Mouse (Mus musculus) CH12.LX (cell line): ENCODE measurements around the gene Pip5k1a. TPM values are rescaled to one million over a fixed set of nuclear protein-coding genes. Genes with fewer than 3 reads are reported as not detected.
A peak's percentile ranks its signal among the peaks of the same experiment; 100 is the strongest.
"Not testable (repeated sequence)": the region's sequence is repeated elsewhere in the genome, so short reads cannot be mapped to it uniquely, and the experiment has no call there.

ENCODE experiments used
- DNase-seq: peaks from one replicate; pipeline ENCODE4 v3.0.0-alpha.2; 2013; ENCODE audit errors: extremely low read depth
- H3K27ac ChIP-seq: 2 replicates; pipeline ENCODE4 v1.5.1; 2012; ENCODE audit warnings: low read depth, mild to moderate bottlenecking, control low read depth, moderate library complexity; ENCODE audit not compliant: insufficient read depth
- H3K27me3 ChIP-seq: replicated peaks from 2 replicates; pipeline ENCODE3; 2012; ENCODE audit warnings: inconsistent platforms
- H3K36me3 ChIP-seq, 2 experiments: replicated peaks in 1 of 2; 2 replicates each; pipeline versions ENCODE3 to v1.6.1; 2012; ENCODE audit warnings: inconsistent platforms in 1 of 2, low read length in 1 of 2, mild to moderate bottlenecking in 1 of 2, mixed read lengths in 1 of 2, moderate library complexity in 1 of 2; ENCODE audit not compliant: control insufficient read depth in 1 of 2, insufficient read depth in 1 of 2
- H3K4me1 ChIP-seq, 2 experiments: 2 replicates each; pipeline ENCODE4 v1.6.1; 2012; ENCODE audit warnings: inconsistent platforms in 1 of 2, moderate library complexity in 1 of 2; ENCODE audit not compliant: insufficient read depth in 2 of 2, control insufficient read depth in 1 of 2
- H3K4me2 ChIP-seq: 2 replicates; pipeline ENCODE4 v1.6.1; 2012; ENCODE audit warnings: low read depth, mild to moderate bottlenecking, control low read depth; ENCODE audit not compliant: poor library complexity, insufficient read depth, severe bottlenecking
- H3K4me3 ChIP-seq, 3 experiments: fragments of 150-350 bp in 1 of 3; sonication (generic) in 1 of 3; replicated peaks in 1 of 3; 2 replicates each; pipeline versions ENCODE3 to v1.5.1; 2011 to 2012; ENCODE audit warnings: low read depth in 2 of 3, low read length in 2 of 3, mild to moderate bottlenecking in 2 of 3, moderate library complexity in 2 of 3, control low read depth in 1 of 3, improper control_type of control experiment in 1 of 3, inconsistent platforms in 1 of 3, mixed read lengths in 1 of 3; ENCODE audit not compliant: poor library complexity in 1 of 3
- H3K79me2 ChIP-seq: replicated peaks from 2 replicates; pipeline ENCODE4 v1.6.1; 2012; ENCODE audit warnings: mild to moderate bottlenecking, moderate library complexity; ENCODE audit not compliant: control insufficient read depth, poor library complexity, insufficient read depth, severe bottlenecking; ENCODE audit errors: extremely low read depth
- H3K9ac ChIP-seq: 2 replicates; pipeline ENCODE4 v1.6.1; 2012; ENCODE audit warnings: low read depth, mild to moderate bottlenecking, control low read depth, moderate library complexity; ENCODE audit not compliant: insufficient read depth
- H3K9me3 ChIP-seq: replicated peaks from 2 replicates; pipeline ENCODE3; 2012; ENCODE audit warnings: low read length, inconsistent platforms, mixed read lengths
- BHLHE40 ChIP-seq: IDR thresholded peaks from 2 replicates; pipeline ENCODE4 v1.6.1; 2011; ENCODE audit warnings: mild to moderate bottlenecking, low read depth, low read length, improper control_type of control experiment
- CTCF ChIP-seq, 2 experiments: IDR thresholded peaks in 1 of 2; conservative IDR thresholded peaks in 1 of 2; 2 replicates each; pipeline ENCODE4 v1.5.1; 2011 to 2012; ENCODE audit warnings: low read depth in 2 of 2, low read length in 2 of 2, improper control_type of control experiment in 1 of 2, inconsistent platforms in 1 of 2, mild to moderate bottlenecking in 1 of 2, moderate library complexity in 1 of 2
- E2F4 ChIP-seq: IDR thresholded peaks from 2 replicates; pipeline ENCODE4 v1.6.1; 2011; ENCODE audit warnings: low read depth, low read length, improper control_type of control experiment; ENCODE audit not compliant: insufficient replicate concordance
- ETS1 ChIP-seq: conservative IDR thresholded peaks from 2 replicates; pipeline ENCODE4 v1.6.1; 2012; ENCODE audit warnings: low read depth, mild to moderate bottlenecking, inconsistent platforms, low read length, improper control_type of control experiment, moderate library complexity
- KAT2A ChIP-seq: IDR thresholded peaks from 2 replicates; pipeline ENCODE4 v1.6.1; 2012; ENCODE audit warnings: low read length, improper control_type of control experiment, inconsistent platforms; ENCODE audit not compliant: insufficient replicate concordance
- MAFK ChIP-seq: IDR thresholded peaks from 2 replicates; pipeline ENCODE4 v1.6.1; 2011; ENCODE audit warnings: low read length, improper control_type of control experiment; ENCODE audit not compliant: insufficient replicate concordance
- MAX ChIP-seq: IDR thresholded peaks from 2 replicates; pipeline ENCODE4 v1.6.1; 2011; ENCODE audit warnings: low read length, improper control_type of control experiment
- MXI1 ChIP-seq: IDR thresholded peaks from 2 replicates; pipeline ENCODE4 v1.6.1; 2011; ENCODE audit warnings: mild to moderate bottlenecking, low read depth, low read length, improper control_type of control experiment
- MYC ChIP-seq: IDR thresholded peaks from 2 replicates; pipeline ENCODE4 v1.6.1; 2011; ENCODE audit warnings: low read depth, mild to moderate bottlenecking, improper control_type of control experiment, low read length
- TCF12 ChIP-seq: IDR thresholded peaks from 2 replicates; pipeline ENCODE4 v1.6.1; 2014; ENCODE audit warnings: low read depth, mild to moderate bottlenecking, inconsistent platforms, low read length, improper control_type of control experiment
- USF1 ChIP-seq: IDR thresholded peaks from 2 replicates; pipeline ENCODE4 v1.6.1; 2014; ENCODE audit warnings: low read depth, mild to moderate bottlenecking, inconsistent platforms, low read length, improper control_type of control experiment
- ZC3H11A ChIP-seq: IDR thresholded peaks from 2 replicates; pipeline ENCODE4 v1.6.1; 2012; ENCODE audit warnings: low read depth, mild to moderate bottlenecking, inconsistent platforms, low read length, improper control_type of control experiment
- ZNF384 ChIP-seq: IDR thresholded peaks from 2 replicates; pipeline ENCODE4 v1.6.1; 2012; ENCODE audit warnings: low read depth, low read length, improper control_type of control experiment, inconsistent platforms
- dilution Hi-C: fragments of 300-500 bp; cut with MboI; formaldehyde crosslinking; loops from 2 replicates; pipeline ENCODE4 v1.14.3; 2020; ENCODE audit warnings: low sequenced_read_pairs; ENCODE audit not compliant: extremely low pct_unique_long_range_greater_than_20kb, extremely low pct_ligation_motif_present
- in situ Hi-C: fragments of 300-500 bp; cut with MboI; formaldehyde crosslinking; loops from 3 replicates; pipeline ENCODE4 v1.14.3; 2019; ENCODE audit warnings: low sequenced_read_pairs, low pct_ligation_motif_present, low pct_unique_long_range_greater_than_20kb, mixed read lengths
- polyA plus RNA-seq: library from polyadenylated mRNA; unstranded; fragments of >175 nt; gene quantifications from 2 replicates; pipeline ENCODE4 v1.2.1, GENCODE M21; 2012; ENCODE audit warnings: low read depth; ENCODE audit not compliant: insufficient read length
- total RNA-seq, 2 experiments: library from RNA; depleted of rRNA; stranded (reverse); fragments of 300-350 nt in 1 of 2; fragments of >200 nt in 1 of 2; gene quantifications; 2 replicates each; pipeline ENCODE4 v1.2.3; 2012 to 2014

Pip5k1a gene
- total and polyA plus RNA-seq, 3 experiments: 21.5 to 35.8 (median 34.1) TPM

DNA sequence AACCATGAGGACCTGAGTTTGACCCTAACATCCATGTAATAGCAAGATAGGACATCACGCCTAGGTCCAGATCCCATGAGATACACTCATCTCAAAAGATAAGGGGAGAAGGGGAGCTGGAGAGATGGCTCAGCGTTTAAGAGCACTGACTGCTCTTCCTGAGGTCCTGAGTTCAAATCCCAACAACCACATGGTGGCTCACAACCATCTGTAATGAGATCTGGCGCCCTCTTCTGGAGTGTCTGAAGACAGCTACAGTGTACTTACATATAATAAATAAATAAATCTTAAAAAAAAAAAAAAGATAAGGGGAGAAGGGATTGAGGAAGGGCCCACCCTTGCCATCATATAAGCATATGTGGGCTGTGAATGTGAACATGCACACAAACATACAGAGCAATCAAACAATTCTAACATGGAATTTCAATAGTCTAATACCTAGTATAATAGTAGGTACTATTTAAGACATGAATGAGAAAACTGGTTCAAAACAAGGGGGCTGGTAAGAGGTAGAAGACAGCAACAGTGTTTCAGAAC lies 77.4 kb downstream of the Pip5k1a start:
- in situ Hi-C loops: not testable (repeated sequence)
- peaks cover 0 to 15% of the 10 kb centered on the region in 2 experiments; a peak in 2 of 4 replicates for H3K4me1 ChIP-seq
- TF ChIP-seq ZNF384 (0 out of 2 replicates have a peak, but pooled peaks have one; percentile 11), CTCF (conservative IDR thresholded peaks at IDR 0.05 in 1 of 2, IDR thresholded peaks at IDR 0.05 in 1 of 2; ENCODE audit: low read depth in 2 of 2, low read length in 2 of 2) (peak in 1 of 2 experiments; percentile 21; a peak in 1 of 4 replicates)
- TF ChIP-seq, all 38 proteins: peak for 2; not testable (repeated sequence) for 36
- DNase-seq, H3K9me3 ChIP-seq, dilution Hi-C loops, H3K79me2 ChIP-seq, H3K4me2 ChIP-seq, H3K4me3 ChIP-seq, H3K9ac ChIP-seq, H3K27ac ChIP-seq, H3K27me3 ChIP-seq: not testable (repeated sequence)
- peaks cover 42 to 70% of the 10 kb centered on the region in 2 experiments for H3K36me3 ChIP-seq

- H3K9ac ChIP-seq: no peak overlapping the region
- no peak overlapping the region for H3K27ac ChIP-seq
- dilution Hi-C loops (no loop called here), in situ Hi-C loops (no loop called here)
- H3K9me3 ChIP-seq: no peaks in the 10 kb centered on the region
- no peaks in the 10 kb centered on the region for H3K79me2 ChIP-seq
- no peak overlapping the region for H3K4me2 ChIP-seq
- no peak for TF ChIP-seq MAX
- no peak for TF ChIP-seq E2F4
- TF ChIP-seq MAFK: no peak
- no peak for TF ChIP-seq ETS1
- TF ChIP-seq ZC3H11A: no peak
- TF ChIP-seq MYC: no peak
- no peak for TF ChIP-seq ZNF384
- TF ChIP-seq USF1: no peak
- H3K27me3 ChIP-seq: no peaks in the 10 kb centered on the region
- peaks cover 36 to 64% of the 10 kb centered on the region in 2 experiments for H3K36me3 ChIP-seq
- no peak overlapping the region for H3K4me3 ChIP-seq
- peaks cover 0 to 15% of the 10 kb centered on the region in 2 experiments; a peak in 2 of 4 replicates for H3K4me1 ChIP-seq
- DNase-seq: no peak
Measured at GRCm38 (mm10) chr3:95028603-95029002, 78.1 kb downstream of the Pip5k1a start.

- DNase-seq: peak; percentile 17
- peak; percentile 55 for TF ChIP-seq BHLHE40
- TF ChIP-seq TCF12: no peak
- TF ChIP-seq KAT2A: no peak
- TF ChIP-seq ETS1: peak; percentile 55
- peak; percentile 38; the same call in 1 of the 2 replicates for TF ChIP-seq MXI1
- no peak overlapping the region for H3K4me2 ChIP-seq
- H3K27me3 ChIP-seq: no peaks in the 10 kb centered on the region
- no peak overlapping the region for H3K9ac ChIP-seq
- peaks cover 0 to 15% of the 10 kb centered on the region in 2 experiments; a peak in 2 of 4 replicates for H3K4me1 ChIP-seq
- no peaks in the 10 kb centered on the region for H3K9me3 ChIP-seq
- H3K4me3 ChIP-seq: no peak overlapping the region
- H3K27ac ChIP-seq: no peak overlapping the region
- H3K36me3 ChIP-seq: peaks cover 27 to 55% of the 10 kb centered on the region in 2 experiments
- H3K79me2 ChIP-seq: no peaks in the 10 kb centered on the region
- in situ Hi-C loops (no loop called here), dilution Hi-C loops (no loop called here)
Measured at GRCm38 (mm10) chr3:95027701-95028100, 79.0 kb downstream of the Pip5k1a start.
